Mouse (Mus musculus): ENCODE data around the gene Prkcd.

- TF ChIP-seq CTCF (IDR thresholded peaks at IDR 0.05; ENCODE audit: low read depth, low read length): no peak
- TF ChIP-seq POLR2A (IDR thresholded peaks at IDR 0.05; ENCODE audit: borderline replicate concordance, low read depth, low read length): no peak
Measured at GRCm38 (mm10) chr14:30671095-30671985, 45.3 kb upstream of the Prkcd start.
